Mouse (Mus musculus) cerebellum, adult 2 months (tissue): ENCODE results near the gene Tbata.

ENCODE experiments used
- CTCF ChIP-seq: fragments of 200-500 bp; IDR thresholded peaks from 2 replicates; pipeline ENCODE4 v1.5.1; 2011; ENCODE audit warnings: low read depth, mild to moderate bottlenecking, control low read depth, low read length, moderate library complexity, borderline replicate concordance; ENCODE audit not compliant: insufficient read depth
- POLR2A ChIP-seq: fragments of 200-500 bp; IDR thresholded peaks from 2 replicates; pipeline ENCODE4 v1.6.1; 2011; ENCODE audit warnings: low read length, control low read depth, borderline replicate concordance; ENCODE audit not compliant: insufficient read depth

DNA sequence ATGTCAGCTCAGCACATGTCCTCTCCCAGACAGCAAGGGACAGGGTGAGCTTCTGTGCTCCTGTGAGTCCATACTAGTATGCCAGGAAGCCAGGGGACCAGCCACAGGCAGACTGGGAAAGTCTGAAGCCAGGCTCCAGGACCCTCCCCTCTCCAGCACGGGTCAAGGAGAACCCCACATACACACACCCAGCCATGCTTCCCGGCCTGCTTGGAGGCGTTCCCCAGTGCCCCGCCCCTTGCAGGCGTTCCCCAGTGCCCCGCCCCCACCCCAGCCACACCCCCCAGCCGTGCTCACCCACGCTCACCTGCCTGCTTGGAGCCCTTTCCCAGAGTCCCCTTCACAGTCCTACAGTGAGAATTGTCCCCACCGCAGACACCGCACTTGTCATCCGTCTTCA lies 41.1 kb downstream of the Tbata start:
- TF ChIP-seq CTCF (no peak), POLR2A (no peak)
